Mouse (Mus musculus): ENCODE measurements around the gene C1qtnf4.

GRCm38 (mm10) chr2:90917999-90918698, 32.5 kb downstream of the C1qtnf4 start:
- TF ChIP-seq CTCF (IDR thresholded peaks at IDR 0.05; ENCODE audit: borderline replicate concordance, control insufficient read depth, extremely low read depth, insufficient read depth, low read length, poor library complexity): no peak
- 0 out of 2 replicates have a peak, but pooled peaks have one; percentile 18 for TF ChIP-seq POLR2A (IDR thresholded peaks at IDR 0.05; ENCODE audit: control insufficient read depth, extremely low read depth, insufficient read depth, low read length, poor library complexity)

All from thymus, adult 2 months (tissue).